8 mouse cellular contexts compared by ENCODE assay signal in the genomic region with DNA sequence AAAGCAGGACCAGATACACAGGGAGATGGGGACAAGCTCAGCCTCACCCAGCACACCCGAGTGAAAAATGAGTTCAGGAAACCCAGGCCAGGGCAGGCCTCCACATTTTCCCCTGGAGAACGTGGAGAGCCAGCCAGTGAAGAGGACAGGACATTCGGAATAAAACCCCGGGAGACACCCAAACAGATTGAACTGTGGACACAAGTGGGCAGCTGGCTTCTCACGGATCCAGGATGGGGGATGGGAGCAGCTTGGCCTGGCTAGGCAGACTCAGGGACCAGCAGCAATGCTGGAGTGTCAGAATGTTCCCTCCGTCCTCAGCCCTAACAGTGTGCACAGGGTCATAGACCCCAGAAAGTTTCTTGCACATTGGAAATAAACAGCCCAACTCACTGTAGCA. TPM values are rescaled to one million over a fixed set of nuclear protein-coding genes. Genes with fewer than 3 reads are reported as not detected.
DNase-seq lines count a peak whose midpoint lies in the region; ATAC-seq lines count a peak whose summit lies in the region.
"Had no signal": no experiment of that assay in that cellular context is flagged by ENCODE, and none has a peak within 500 bp of the region (broad histone marks: within the 10 kb centered on the region; RNA-seq: fewer than 3 reads in every experiment).

No protein-coding gene starts in this region.

- no peak overlapping the region for H3K4me3 ChIP-seq in hindbrain, embryonic 12.5 days
- H3K4me3 ChIP-seq in hindbrain, embryonic 14.5 days (replicated peaks; ENCODE audit: low read length): no peak overlapping the region
- no peak overlapping the region for H3K4me3 ChIP-seq in forebrain, embryonic 14.5 days (ENCODE audit: low read depth, low read length)

- no peak for ATAC-seq in hindbrain, embryonic 12.5 days (ENCODE audit: low FRiP score)
- ATAC-seq in hindbrain, embryonic 14.5 days (ENCODE audit: low FRiP score): no peak
- no peak for ATAC-seq in monocyte, adult 5-6 weeks (replicated peaks; ENCODE audit: insufficient number of reproducible peaks, low FRiP score, low TSS enrichment, poor library complexity, severe bottlenecking)
- ATAC-seq in forebrain, embryonic 14.5 days: no peak

- no peak overlapping the region for H3K9ac ChIP-seq in hindbrain, embryonic 12.5 days
- no peak overlapping the region for H3K9ac ChIP-seq in hindbrain, embryonic 14.5 days
- no peak overlapping the region for H3K9ac ChIP-seq in forebrain, embryonic 14.5 days (ENCODE audit: low read length)

- H3K27me3 ChIP-seq in hindbrain, embryonic 12.5 days: no peaks in the 10 kb centered on the region
- H3K27me3 ChIP-seq in hindbrain, embryonic 14.5 days (ENCODE audit: control insufficient read depth, insufficient read depth, low read length): no peaks in the 10 kb centered on the region
- H3K27me3 ChIP-seq in forebrain, embryonic 14.5 days (replicated peaks; ENCODE audit: control insufficient read depth, insufficient read depth, low read length): no peaks in the 10 kb centered on the region

- no peak overlapping the region for H3K27ac ChIP-seq in hindbrain, embryonic 12.5 days
- no peak overlapping the region for H3K27ac ChIP-seq in hindbrain, embryonic 14.5 days
- no peak overlapping the region for H3K27ac ChIP-seq in forebrain, embryonic 14.5 days (ENCODE audit: low read depth, low read length)

- peaks cover 71% of the 10 kb centered on the region for H3K4me1 ChIP-seq in hindbrain, embryonic 12.5 days
- peaks cover 46% of the 10 kb centered on the region for H3K4me1 ChIP-seq in hindbrain, embryonic 14.5 days (replicated peaks; ENCODE audit: control insufficient read depth, insufficient read depth, low read length)
- peaks cover 37% of the 10 kb centered on the region for H3K4me1 ChIP-seq in forebrain, embryonic 14.5 days (ENCODE audit: control insufficient read depth, insufficient read depth, low read length)

- 22% methylated on average over 6 of the region's 6 CpGs for WGBS in hindbrain, embryonic 12.5 days
- WGBS in hindbrain, embryonic 14.5 days: 20% methylated on average over 6 of the region's 6 CpGs
- 48% methylated on average over 6 of the region's 6 CpGs for WGBS in forebrain, embryonic 14.5 days

- H3K9me3 ChIP-seq in hindbrain, embryonic 12.5 days (replicated peaks): no peaks in the 10 kb centered on the region
- H3K9me3 ChIP-seq in hindbrain, embryonic 14.5 days (ENCODE audit: control insufficient read depth, low read length): no peaks in the 10 kb centered on the region
- no peaks in the 10 kb centered on the region for H3K9me3 ChIP-seq in forebrain, embryonic 14.5 days (replicated peaks; ENCODE audit: control insufficient read depth, low read length)

- no peaks in the 10 kb centered on the region; the same call in 1 of the 2 replicates for H3K36me3 ChIP-seq in hindbrain, embryonic 12.5 days
- no peaks in the 10 kb centered on the region for H3K36me3 ChIP-seq in hindbrain, embryonic 14.5 days (replicated peaks; ENCODE audit: control insufficient read depth, insufficient read depth)
- no peaks in the 10 kb centered on the region for H3K36me3 ChIP-seq in forebrain, embryonic 14.5 days (ENCODE audit: control insufficient read depth, insufficient read depth, low read length)

- peak overlapping the region; percentile 9; the same call in 1 of the 2 replicates for H3K4me2 ChIP-seq in hindbrain, embryonic 12.5 days (replicated peaks)
- no peak overlapping the region for H3K4me2 ChIP-seq in hindbrain, embryonic 14.5 days (replicated peaks)
- H3K4me2 ChIP-seq in forebrain, embryonic 14.5 days (ENCODE audit: low read length): no peak overlapping the region

- DNase-seq in hindbrain, embryonic 14.5 days (ENCODE audit: low spot score): no peak
- DNase-seq in MN1 (ENCODE audit: low spot score): peak; percentile 52
- DNase-seq in brain, adult 2 months (ENCODE audit: low read depth, low spot score): peak; percentile 69
- DNase-seq in gastrocnemius, postnatal 14 days: peak; percentile 54
- DNase-seq in forebrain, embryonic 14.5 days (ENCODE audit: low spot score): no peak

- intact Hi-C loops in gastrocnemius, postnatal 14 days (cut with DNase I; ENCODE audit: low total_unique reads): no loop called here

RNA-seq across cellular contexts. Expression of gene Zfp423, which starts 18.7 kb away (rescaled TPM):
- 58.1 and 63.0 TPM in 2 replicates for polyA plus RNA-seq in hindbrain, embryonic 12.5 days (2016; fragmentation: Nextera tagmentation; extraction: Ambion mirVana)
- polyA plus RNA-seq in hindbrain, embryonic 14.5 days (2014; fragmentation: Nextera tagmentation; extraction: Ambion mirVana): 42.3 and 45.6 TPM in 2 replicates
- 10 to 100 TPM; 15.7 to 15.9 TPM for total RNA-seq in gastrocnemius, postnatal 14 days (2021)
- not detected in 3 replicates for total RNA-seq in monocyte, adult 5-6 weeks (2017)
- polyA plus RNA-seq in forebrain, embryonic 14.5 days (2014; fragmentation: Nextera tagmentation; extraction: Ambion mirVana): 26.4 and 27.9 TPM in 2 replicates
- total RNA-seq: hematopoietic stem cell, adult 5-6 weeks had no signal

Comparison
In these comparisons a context has a peak if more than half of its experiments do, and no peak if none do; other contexts are left out.
1. DNase-seq: peak in MN1 (single experiment), brain, adult 2 months (single experiment) and gastrocnemius, postnatal 14 days (single experiment); none in hindbrain, embryonic 14.5 days (single experiment) and forebrain, embryonic 14.5 days (single experiment).